Mouse (Mus musculus): Measurements from ENCODE around the gene Cd47. TPM values are rescaled to one million over a fixed set of nuclear protein-coding genes. Genes with fewer than 3 reads are reported as not detected.

The Cd47 gene
- polyA plus RNA-seq, 1 experiment = 56.8 TPM

DNA sequence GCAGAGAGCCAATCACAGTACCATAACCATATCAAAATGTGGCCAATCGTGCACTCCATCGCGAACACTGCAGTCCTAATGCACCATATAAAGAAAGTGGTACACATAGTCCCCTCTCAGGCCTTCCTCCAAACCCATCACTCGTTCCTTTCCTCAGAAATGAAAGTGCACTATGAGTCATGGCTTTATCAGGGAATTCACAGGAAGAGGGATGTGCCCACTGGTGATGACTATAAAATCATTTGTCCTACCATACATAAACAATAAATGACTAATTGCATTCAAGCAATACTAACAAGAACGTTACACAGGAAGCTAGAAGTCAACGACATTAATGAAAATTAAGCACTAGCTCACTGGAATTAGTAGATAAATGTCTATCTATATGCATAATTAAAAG lies 121.3 kb downstream of the Cd47 start:
- no peaks in the 10 kb centered on the region for H3K27me3 ChIP-seq (ENCODE audit: control insufficient read depth, insufficient read depth, low read length)
- H3K27ac ChIP-seq (ENCODE audit: insufficient read depth, low read length) = no peak overlapping the region
- H3K4me1 ChIP-seq (ENCODE audit: control insufficient read depth, insufficient read depth, insufficient read length) = no peaks in the 10 kb centered on the region
- no peak for TF ChIP-seq POLR2A (IDR thresholded peaks at IDR 0.05; ENCODE audit: low read depth, low read length)
- TF ChIP-seq CTCF (IDR thresholded peaks at IDR 0.05; ENCODE audit: extremely low read depth, insufficient read depth, insufficient read length, insufficient replicate concordance) = no peak
- WGBS = 91% methylated on average over 6 of the region's 6 CpGs
- H3K4me3 ChIP-seq (ENCODE audit: extremely low read depth, insufficient read depth, insufficient read length) = no peak overlapping the region
- H3K36me3 ChIP-seq (ENCODE audit: control insufficient read depth, insufficient read depth, low read length) = no peaks in the 10 kb centered on the region
- DNase-seq (ENCODE audit: low read depth in 1 of 2, low spot score in 2 of 2) = no peak

DNA sequence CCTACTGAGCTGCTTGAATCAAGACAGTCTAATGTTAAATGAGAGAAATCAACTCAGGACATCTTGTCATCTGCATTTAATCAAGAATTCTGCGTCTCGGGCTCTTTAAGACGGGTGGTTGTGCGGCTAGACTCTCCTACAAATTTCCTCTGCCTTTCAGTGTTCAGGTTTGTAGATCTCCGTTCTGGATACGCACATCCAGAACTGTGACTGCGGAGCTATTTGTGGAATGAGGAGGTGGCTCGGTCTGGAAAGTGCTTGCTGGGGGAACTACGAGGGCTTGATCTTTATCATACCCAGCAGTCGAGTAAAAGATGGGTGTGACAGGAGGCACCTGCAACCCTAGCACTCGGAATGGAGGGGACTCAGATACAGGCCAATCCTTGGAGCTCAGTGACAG lies 121.8 kb downstream of the Cd47 start:
- no peaks in the 10 kb centered on the region for H3K27me3 ChIP-seq (ENCODE audit: control insufficient read depth, insufficient read depth, low read length)
- WGBS = 88% methylated on average over 11 of the region's 11 CpGs
- no peaks in the 10 kb centered on the region for H3K4me1 ChIP-seq (ENCODE audit: control insufficient read depth, insufficient read depth, insufficient read length)
- no peak overlapping the region for H3K27ac ChIP-seq (ENCODE audit: insufficient read depth, low read length)
- no peak overlapping the region for H3K4me3 ChIP-seq (ENCODE audit: extremely low read depth, insufficient read depth, insufficient read length)
- H3K36me3 ChIP-seq (ENCODE audit: control insufficient read depth, insufficient read depth, low read length) = no peaks in the 10 kb centered on the region
- TF ChIP-seq POLR2A (IDR thresholded peaks at IDR 0.05; ENCODE audit: low read depth, low read length) (no peak), CTCF (IDR thresholded peaks at IDR 0.05; ENCODE audit: extremely low read depth, insufficient read depth, insufficient read length, insufficient replicate concordance) (no peak)
- no peak for DNase-seq (ENCODE audit: low read depth in 1 of 2, low spot score in 2 of 2)

DNA sequence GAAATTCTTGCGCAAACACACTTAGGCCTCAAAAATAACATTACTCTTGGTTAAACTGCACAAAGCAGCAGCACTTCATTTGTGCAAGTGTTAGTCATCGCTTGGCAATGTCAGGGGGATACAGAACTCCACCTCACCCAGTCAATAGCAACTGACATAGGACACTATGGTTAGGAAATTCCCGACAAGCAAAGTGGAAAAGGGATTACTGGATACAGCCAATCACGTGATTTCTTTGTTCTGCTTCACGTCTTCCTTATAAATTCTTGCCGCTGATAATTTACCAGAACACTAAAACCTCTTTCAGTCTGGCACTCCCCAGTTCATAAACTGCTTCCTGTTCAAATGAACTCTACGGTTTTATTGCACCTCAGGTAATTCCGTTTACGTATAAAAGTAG lies 123.4 kb downstream of the Cd47 start:
- 95% methylated on average over 9 of the region's 9 CpGs for WGBS
- H3K4me1 ChIP-seq (ENCODE audit: control insufficient read depth, insufficient read depth, insufficient read length) = no peaks in the 10 kb centered on the region
- no peaks in the 10 kb centered on the region for H3K36me3 ChIP-seq (ENCODE audit: control insufficient read depth, insufficient read depth, low read length)
- DNase-seq (ENCODE audit: low read depth in 1 of 2, low spot score in 2 of 2) = no peak
- no peak for TF ChIP-seq CTCF (IDR thresholded peaks at IDR 0.05; ENCODE audit: extremely low read depth, insufficient read depth, insufficient read length, insufficient replicate concordance)
- no peak for TF ChIP-seq POLR2A (IDR thresholded peaks at IDR 0.05; ENCODE audit: low read depth, low read length)
- no peak overlapping the region for H3K27ac ChIP-seq (ENCODE audit: insufficient read depth, low read length)
- no peaks in the 10 kb centered on the region for H3K27me3 ChIP-seq (ENCODE audit: control insufficient read depth, insufficient read depth, low read length)
- H3K4me3 ChIP-seq (ENCODE audit: extremely low read depth, insufficient read depth, insufficient read length) = no peak overlapping the region

DNA sequence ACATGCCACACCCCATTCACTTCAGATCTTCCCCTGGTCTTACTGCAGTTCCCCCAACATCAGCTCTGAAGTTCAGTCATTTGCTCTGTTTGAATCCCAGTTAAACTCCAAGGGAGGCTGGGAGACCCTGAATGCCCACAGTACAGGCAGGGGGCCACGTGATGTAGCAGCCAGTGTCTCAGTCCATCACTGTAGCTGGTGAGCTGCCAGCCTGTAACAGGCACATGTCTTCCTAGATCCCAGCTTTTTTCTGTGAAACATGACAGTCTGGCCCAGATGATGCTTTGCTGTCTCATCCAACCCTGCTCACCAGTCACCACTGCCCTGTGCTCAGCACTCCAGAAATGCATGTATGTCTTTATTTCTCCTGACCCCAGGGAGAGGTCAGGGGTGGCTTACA lies 124.6 kb downstream of the Cd47 start:
- 96% methylated on average over 1 of the region's 1 CpGs for WGBS
- Histone ChIP-seq H3K4me3 (ENCODE audit: extremely low read depth, insufficient read depth, insufficient read length) (no peak overlapping the region), H3K27me3 (ENCODE audit: control insufficient read depth, insufficient read depth, low read length) (no peaks in the 10 kb centered on the region), H3K27ac (ENCODE audit: insufficient read depth, low read length) (no peak overlapping the region), H3K4me1 (ENCODE audit: control insufficient read depth, insufficient read depth, insufficient read length) (no peaks in the 10 kb centered on the region), H3K36me3 (ENCODE audit: control insufficient read depth, insufficient read depth, low read length) (no peaks in the 10 kb centered on the region)
- TF ChIP-seq CTCF (IDR thresholded peaks at IDR 0.05; ENCODE audit: extremely low read depth, insufficient read depth, insufficient read length, insufficient replicate concordance) (no peak), POLR2A (IDR thresholded peaks at IDR 0.05; ENCODE audit: low read depth, low read length) (no peak)
- DNase-seq (ENCODE audit: low read depth in 1 of 2, low spot score in 2 of 2) = no peak

DNA sequence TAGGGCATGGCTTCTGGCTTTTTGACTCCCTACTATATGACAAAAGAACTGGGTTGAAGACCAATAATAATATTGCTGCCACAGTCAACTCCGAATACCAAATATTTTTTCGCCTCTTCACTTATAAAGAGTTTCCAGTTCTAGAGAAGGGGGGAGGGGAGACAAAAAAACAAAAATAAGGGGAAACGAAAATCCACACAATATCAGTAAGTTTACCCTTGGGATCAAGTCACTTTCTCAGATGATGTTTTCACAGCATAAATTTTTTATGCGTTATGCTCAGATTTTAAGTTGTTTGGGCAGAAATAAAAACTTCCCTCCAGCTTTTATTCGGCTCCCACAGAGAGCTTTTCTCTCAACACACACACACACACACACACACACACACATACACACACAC lies 132.9 kb downstream of the Cd47 start:
- TF ChIP-seq POLR2A (IDR thresholded peaks at IDR 0.05; ENCODE audit: low read depth, low read length) (no peak), CTCF (IDR thresholded peaks at IDR 0.05; ENCODE audit: extremely low read depth, insufficient read depth, insufficient read length, insufficient replicate concordance) (no peak)
- DNase-seq (ENCODE audit: low read depth in 1 of 2, low spot score in 2 of 2) = no peak
- WGBS = 67% methylated on average over 5 of the region's 5 CpGs
- H3K4me3 ChIP-seq (ENCODE audit: extremely low read depth, insufficient read depth, insufficient read length) = no peak overlapping the region
- H3K36me3 ChIP-seq (ENCODE audit: control insufficient read depth, insufficient read depth, low read length) = no peaks in the 10 kb centered on the region
- H3K4me1 ChIP-seq (ENCODE audit: control insufficient read depth, insufficient read depth, insufficient read length) = peaks cover 8% of the 10 kb centered on the region
- H3K27ac ChIP-seq (ENCODE audit: insufficient read depth, low read length) = no peak overlapping the region
- H3K27me3 ChIP-seq (ENCODE audit: control insufficient read depth, insufficient read depth, low read length) = no peaks in the 10 kb centered on the region

DNA sequence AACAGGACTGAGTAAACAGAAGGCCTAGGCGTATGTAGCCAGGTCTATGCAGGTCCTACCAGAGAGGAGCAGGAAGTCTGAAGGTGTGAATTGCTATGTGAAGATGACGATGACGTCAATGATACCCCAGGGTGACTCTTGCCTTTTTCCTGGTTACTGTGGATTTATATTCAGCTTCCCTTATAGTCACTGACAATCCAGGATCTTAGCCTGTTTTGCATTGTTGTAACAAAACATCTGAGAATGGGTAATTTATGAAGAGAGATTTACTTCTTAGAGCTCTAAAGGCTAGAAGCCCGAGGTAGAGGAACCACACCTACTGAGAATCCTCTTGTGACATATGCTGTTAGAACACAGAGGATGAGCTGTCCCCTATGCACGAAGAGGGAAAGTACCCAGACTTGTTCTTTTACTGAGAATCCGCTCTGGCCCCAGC lies 135.7 kb downstream of the Cd47 start:
- Histone ChIP-seq H3K4me3 (ENCODE audit: extremely low read depth, insufficient read depth, insufficient read length) (no peak overlapping the region), H3K27me3 (ENCODE audit: control insufficient read depth, insufficient read depth, low read length) (no peaks in the 10 kb centered on the region), H3K36me3 (ENCODE audit: control insufficient read depth, insufficient read depth, low read length) (no peaks in the 10 kb centered on the region), H3K27ac (ENCODE audit: insufficient read depth, low read length) (no peak overlapping the region), H3K4me1 (ENCODE audit: control insufficient read depth, insufficient read depth, insufficient read length) (peaks cover 9% of the 10 kb centered on the region)
- DNase-seq (ENCODE audit: low read depth in 1 of 2, low spot score in 2 of 2) = no peak
- no peak for TF ChIP-seq CTCF (IDR thresholded peaks at IDR 0.05; ENCODE audit: extremely low read depth, insufficient read depth, insufficient read length, insufficient replicate concordance)
- TF ChIP-seq POLR2A (IDR thresholded peaks at IDR 0.05; ENCODE audit: low read depth, low read length) = no peak
- WGBS = 79% methylated on average over 6 of the region's 6 CpGs

DNA sequence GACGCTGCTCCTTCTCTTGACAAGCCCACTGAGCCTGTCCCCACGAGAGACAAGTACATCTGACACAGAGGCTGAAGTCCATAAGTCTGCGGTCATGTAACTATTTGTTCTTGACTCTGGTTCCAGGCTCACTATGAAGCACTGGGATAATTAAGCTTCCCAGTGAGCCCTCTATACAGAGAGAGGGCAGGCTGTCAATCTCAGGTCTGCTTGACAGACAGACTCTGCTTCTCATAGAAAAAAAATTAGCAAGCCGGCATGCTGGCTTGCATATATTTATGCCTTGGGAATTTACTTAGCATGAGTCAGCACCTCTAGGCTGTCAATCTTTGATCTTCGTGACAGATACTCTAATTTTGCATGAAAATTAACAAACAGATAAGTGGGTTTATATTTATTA lies 136.5 kb downstream of the Cd47 start:
- Histone ChIP-seq H3K27me3 (ENCODE audit: control insufficient read depth, insufficient read depth, low read length) (no peaks in the 10 kb centered on the region), H3K27ac (ENCODE audit: insufficient read depth, low read length) (peak overlapping the region; percentile 14; the same call in 1 of the 2 replicates), H3K4me3 (ENCODE audit: extremely low read depth, insufficient read depth, insufficient read length) (no peak overlapping the region), H3K36me3 (ENCODE audit: control insufficient read depth, insufficient read depth, low read length) (no peaks in the 10 kb centered on the region), H3K4me1 (ENCODE audit: control insufficient read depth, insufficient read depth, insufficient read length) (peaks cover 9% of the 10 kb centered on the region)
- 69% methylated on average over 5 of the region's 5 CpGs for WGBS
- no peak for DNase-seq (ENCODE audit: low read depth in 1 of 2, low spot score in 2 of 2)
- no peak for TF ChIP-seq POLR2A (IDR thresholded peaks at IDR 0.05; ENCODE audit: low read depth, low read length)
- no peak for TF ChIP-seq CTCF (IDR thresholded peaks at IDR 0.05; ENCODE audit: extremely low read depth, insufficient read depth, insufficient read length, insufficient replicate concordance)
